Mouse (Mus musculus) lung, adult 2 months (tissue): ENCODE results near the gene Wdr64. TPM values are rescaled to one million over a fixed set of nuclear protein-coding genes. Genes with fewer than 3 reads are reported as not detected.

ENCODE experiments used
- DNase-seq: peaks from one replicate; pipeline ENCODE4 v3.0.0; 2022
- H3K4me1 ChIP-seq: fragments of 200-500 bp; 2 replicates; pipeline ENCODE4 v1.6.1; 2011; ENCODE audit warnings: low read length; ENCODE audit not compliant: control insufficient read depth, insufficient read depth
- H3K4me3 ChIP-seq: fragments of 200-500 bp; replicated peaks from 2 replicates; pipeline ENCODE3; 2011; ENCODE audit warnings: low read depth, mild to moderate bottlenecking, control low read depth, low read length; ENCODE audit errors: extremely low read depth
- CTCF ChIP-seq: fragments of 200-500 bp; IDR thresholded peaks from 2 replicates; pipeline ENCODE4 v1.5.1; 2011; ENCODE audit warnings: mild to moderate bottlenecking, low read length, control low read depth; ENCODE audit not compliant: insufficient read depth
- POLR2A ChIP-seq: fragments of 200-500 bp; IDR thresholded peaks from 2 replicates; pipeline ENCODE4 v1.6.1; 2011; ENCODE audit warnings: low read depth, mild to moderate bottlenecking, control low read depth, low read length, borderline replicate concordance; ENCODE audit errors: extremely low read depth
- WGBS: fragments of 180-500 bp; shearing (Covaris S2); methylation state at CpG from one replicate; pipeline ENCODE4 v1.1.7; 2018; 5-methylcytosine and 5-hydroxymethylcytosine counted together
- polyA plus RNA-seq: library from polyadenylated mRNA; depleted of rRNA; stranded (reverse); fragments of >200 nt; gene quantifications from 2 replicates; pipeline ENCODE4 v1.2.3, GENCODE M21; 2012

Gene Wdr64
- polyA plus RNA-seq, 1 experiment, result not detected

DNA sequence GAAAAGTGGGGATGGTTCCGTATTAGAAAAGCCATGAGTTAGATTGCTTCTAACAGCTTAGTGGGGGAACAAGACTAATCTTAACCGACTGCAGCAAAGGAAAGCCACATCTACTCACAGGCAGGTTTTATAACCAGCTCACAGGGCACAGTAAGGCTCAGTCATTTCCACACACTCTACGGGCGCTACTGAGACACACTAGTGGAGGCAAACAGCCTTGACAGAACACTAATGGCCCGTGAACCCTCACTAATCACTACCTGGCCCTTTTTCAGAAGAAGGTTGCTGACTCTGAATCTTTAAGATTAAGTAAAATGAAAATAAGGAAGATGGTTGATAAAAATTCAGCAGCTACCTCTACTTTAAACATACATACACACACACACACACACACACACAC is 9.2 kb downstream of the Wdr64 start:
- Histone ChIP-seq H3K4me1 (no peaks in the 10 kb centered on the region), H3K4me3 (no peak overlapping the region)
- TF ChIP-seq CTCF (no peak), POLR2A (no peak)
- DNase-seq, result no peak
- 66% methylated on average over 5 of the region's 5 CpGs for WGBS

DNA sequence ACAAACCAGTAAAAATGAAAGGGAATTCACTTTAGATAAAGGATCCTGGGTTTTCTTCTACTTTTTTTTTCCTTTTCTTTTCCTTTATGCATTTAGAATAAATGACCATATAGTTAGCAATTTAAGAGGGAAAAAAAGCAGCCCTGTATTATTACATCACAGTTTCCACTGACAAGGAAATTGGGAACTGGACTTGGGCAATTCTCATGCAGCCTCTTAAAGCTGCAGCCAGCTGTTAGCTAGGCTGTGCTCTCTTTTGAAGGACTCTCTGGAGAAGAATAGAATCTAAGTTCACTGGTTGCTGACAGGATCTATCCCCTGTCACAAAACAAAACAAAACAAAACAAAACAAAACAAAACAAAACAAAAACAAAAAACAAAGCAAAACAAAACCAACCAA is 9.6 kb downstream of the Wdr64 start:
- H3K4me3 ChIP-seq, result no peak overlapping the region
- no peaks in the 10 kb centered on the region for H3K4me1 ChIP-seq
- TF ChIP-seq POLR2A (no peak), CTCF (no peak)
- DNase-seq, result no peak

DNA sequence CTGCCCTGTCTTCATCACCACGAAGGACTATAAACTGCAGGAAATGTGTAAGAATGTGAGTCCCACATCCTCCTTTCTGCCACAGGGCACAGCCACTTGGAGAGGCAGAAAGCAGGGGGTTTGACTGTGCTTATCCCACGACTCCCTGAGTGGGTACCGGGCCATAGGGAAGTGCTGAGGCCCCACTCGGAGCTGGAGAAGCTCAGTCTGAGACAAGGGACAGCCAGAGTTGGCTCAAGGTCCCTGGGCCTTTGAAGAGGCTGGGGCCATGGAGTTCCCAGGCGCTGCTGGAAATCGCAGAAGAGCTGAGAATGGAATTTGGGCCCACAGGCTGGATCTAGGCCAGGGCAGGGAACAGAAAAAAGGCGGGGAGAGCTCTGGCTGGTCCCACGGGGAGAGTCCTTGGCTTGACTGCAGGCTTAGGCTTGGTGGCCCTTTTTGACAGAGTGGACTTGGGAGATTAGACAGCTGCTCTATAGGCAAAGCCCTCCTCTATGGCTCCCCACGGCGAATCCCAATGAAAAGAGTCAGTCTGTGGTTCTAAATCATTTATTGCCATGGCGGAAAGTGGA is 14.0 kb downstream of the Wdr64 start:
- Histone ChIP-seq H3K4me1 (no peaks in the 10 kb centered on the region), H3K4me3 (no peak overlapping the region)
- 57% methylated on average over 11 of the region's 11 CpGs for WGBS
- no peak for DNase-seq
- no peak for TF ChIP-seq CTCF
- no peak for TF ChIP-seq POLR2A

DNA sequence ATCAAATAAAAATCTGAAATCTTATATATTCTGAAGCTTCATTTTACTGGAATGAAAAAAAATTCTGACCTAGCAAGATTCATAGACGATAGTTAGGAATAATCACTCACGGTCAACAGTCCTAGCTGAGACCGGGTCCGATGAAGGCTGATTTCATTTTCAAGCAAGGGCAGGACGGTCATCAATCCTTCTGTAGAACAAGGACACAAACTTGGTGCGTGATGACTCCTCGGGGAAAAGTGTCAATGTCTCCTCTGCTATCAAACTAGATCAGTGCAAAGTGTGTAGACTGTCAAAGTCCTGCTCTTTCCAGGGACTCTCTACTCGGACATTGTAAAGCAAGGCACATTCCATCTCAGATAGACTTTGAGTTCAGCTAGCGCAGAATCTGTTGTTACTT is 18.4 kb downstream of the Wdr64 start:
- no peak for DNase-seq
- Histone ChIP-seq H3K4me1 (no peaks in the 10 kb centered on the region), H3K4me3 (no peak overlapping the region)
- TF ChIP-seq POLR2A, result no peak
- no peak for TF ChIP-seq CTCF
- WGBS, result 85% methylated on average over 9 of the region's 9 CpGs

DNA sequence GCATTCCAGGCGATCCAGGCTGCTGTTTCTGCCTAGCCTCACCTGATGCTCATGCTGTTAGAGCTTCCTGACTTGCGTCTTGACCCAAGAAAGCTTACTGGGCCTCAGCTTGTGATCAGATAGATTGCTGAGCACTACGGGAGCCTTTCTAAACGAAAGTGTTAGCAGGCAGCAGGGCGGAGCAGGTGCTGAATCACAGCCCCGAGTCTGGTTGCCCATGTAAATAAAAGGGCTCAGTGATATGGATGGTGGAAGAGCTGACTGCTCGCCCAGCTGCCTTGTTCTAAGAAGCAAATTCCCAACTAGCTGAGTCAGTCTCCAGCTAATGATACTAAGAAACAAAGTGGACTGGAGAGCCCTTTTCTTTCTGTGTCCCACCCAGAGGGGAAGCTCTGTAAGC is 27.4 kb downstream of the Wdr64 start:
- TF ChIP-seq CTCF (no peak), POLR2A (no peak)
- no peaks in the 10 kb centered on the region for H3K4me1 ChIP-seq
- H3K4me3 ChIP-seq, result no peak overlapping the region
- 27% methylated on average over 7 of the region's 7 CpGs for WGBS
- DNase-seq, result no peak

DNA sequence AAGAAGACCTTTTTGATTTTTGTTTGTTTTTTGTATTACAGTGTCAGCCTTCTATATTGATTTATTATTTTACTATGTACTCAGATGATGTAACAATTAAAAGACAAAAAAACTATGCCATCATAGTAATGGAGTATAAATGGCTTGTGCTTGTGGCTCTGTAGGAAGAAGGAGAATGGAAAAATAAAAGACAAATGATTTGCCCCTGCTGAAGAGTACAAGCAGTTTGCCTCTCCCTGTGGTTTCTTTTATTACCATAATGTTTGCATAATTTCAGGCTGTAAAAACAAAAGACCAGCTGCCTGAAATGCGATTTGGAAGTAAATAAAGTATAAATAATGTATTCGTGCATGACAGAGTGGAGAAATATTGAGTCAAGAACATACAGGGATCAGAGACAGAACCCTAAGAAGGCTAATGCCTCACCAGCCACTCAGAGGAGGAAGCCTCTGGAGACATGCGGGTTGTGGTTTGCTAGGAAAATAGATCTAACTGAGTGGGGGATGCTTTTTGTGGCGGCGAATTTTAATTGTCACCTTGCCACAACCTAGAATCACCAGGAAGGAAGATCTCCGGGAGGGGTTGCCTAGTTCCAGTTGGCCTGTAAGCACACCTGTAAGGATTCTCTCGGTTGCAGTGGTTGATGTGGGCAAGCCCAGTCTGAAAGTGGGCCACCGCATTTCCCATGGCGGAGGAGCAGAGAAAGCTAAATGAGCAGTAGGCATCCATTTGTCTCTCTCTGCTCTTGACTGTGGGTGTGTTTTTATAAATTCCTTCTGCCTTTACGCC is 56.4 kb downstream of the Wdr64 start:
- no peak for DNase-seq
- 72% methylated on average over 10 of the region's 10 CpGs for WGBS
- no peak overlapping the region for H3K4me3 ChIP-seq
- TF ChIP-seq POLR2A (no peak), CTCF (no peak)
- no peaks in the 10 kb centered on the region for H3K4me1 ChIP-seq

DNA sequence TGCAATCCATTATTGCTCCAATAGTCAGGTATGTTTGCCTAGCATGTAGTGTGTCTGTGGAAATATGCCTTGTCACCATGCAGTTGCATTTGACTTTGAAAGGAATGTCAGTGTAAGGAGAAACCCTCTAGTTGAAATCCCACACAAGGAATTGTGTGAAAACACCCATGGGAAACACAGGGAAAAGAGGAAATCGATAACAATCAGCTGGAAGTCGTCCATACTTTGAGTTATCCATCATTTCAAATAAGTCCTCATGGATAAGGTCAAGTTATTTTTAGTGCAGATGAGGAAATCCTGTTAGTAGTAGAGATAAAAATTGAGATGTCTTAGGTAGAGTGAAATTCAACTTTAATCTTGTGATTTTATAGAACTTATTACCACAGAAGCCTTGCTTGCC is 96.3 kb downstream of the Wdr64 start:
- no peak for DNase-seq
- TF ChIP-seq POLR2A (no peak), CTCF (no peak)
- no peaks in the 10 kb centered on the region for H3K4me1 ChIP-seq
- no peak overlapping the region for H3K4me3 ChIP-seq
- WGBS, result 38% methylated on average over 2 of the region's 2 CpGs

DNA sequence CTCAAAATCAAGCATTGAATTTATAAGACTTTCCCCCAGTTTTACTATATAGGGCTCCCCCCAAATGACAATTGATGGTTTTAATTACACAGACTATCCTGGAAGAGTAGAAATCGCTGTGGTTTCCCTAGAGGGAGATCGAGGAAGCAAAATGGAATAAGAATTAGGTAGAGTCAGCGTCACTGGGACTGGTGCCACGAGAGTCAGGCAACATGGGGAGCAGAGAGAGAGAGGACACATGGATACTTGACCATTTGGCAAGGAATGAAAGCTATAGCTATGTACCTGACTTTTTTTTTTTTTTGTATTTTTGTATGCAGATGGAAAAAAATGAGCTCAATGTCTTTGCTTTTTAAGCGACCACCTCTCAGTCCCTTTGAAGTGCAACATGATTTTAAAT is 110.0 kb downstream of the Wdr64 start:
- WGBS, result 62% methylated on average over 5 of the region's 5 CpGs
- no peak for DNase-seq
- TF ChIP-seq CTCF (no peak), POLR2A (no peak)
- Histone ChIP-seq H3K4me1 (no peaks in the 10 kb centered on the region), H3K4me3 (no peak overlapping the region)

DNA sequence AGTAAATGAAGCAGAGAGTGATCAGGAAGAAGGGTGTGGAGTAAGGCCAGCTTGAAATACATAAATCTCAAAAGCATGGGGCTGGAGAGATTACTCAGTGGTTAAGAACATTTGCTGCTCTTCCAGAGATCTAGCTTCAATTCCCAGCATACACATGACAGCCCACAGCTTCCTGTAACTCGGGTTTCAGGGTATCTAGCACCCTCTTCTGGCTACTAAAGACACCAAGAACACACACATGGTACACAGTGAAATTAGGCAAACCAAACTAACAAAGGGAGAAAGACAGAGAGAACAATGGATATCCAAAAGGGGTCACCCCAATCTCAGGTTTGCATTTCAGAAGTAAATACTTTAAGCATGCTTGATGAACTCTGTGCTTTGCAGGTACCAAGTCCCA is 113.2 kb downstream of the Wdr64 start:
- WGBS, result 16% methylated on average over 1 of the region's 1 CpGs
- TF ChIP-seq CTCF (no peak), POLR2A (no peak)
- Histone ChIP-seq H3K4me3 (no peak overlapping the region), H3K4me1 (no peaks in the 10 kb centered on the region)
- no peak for DNase-seq

DNA sequence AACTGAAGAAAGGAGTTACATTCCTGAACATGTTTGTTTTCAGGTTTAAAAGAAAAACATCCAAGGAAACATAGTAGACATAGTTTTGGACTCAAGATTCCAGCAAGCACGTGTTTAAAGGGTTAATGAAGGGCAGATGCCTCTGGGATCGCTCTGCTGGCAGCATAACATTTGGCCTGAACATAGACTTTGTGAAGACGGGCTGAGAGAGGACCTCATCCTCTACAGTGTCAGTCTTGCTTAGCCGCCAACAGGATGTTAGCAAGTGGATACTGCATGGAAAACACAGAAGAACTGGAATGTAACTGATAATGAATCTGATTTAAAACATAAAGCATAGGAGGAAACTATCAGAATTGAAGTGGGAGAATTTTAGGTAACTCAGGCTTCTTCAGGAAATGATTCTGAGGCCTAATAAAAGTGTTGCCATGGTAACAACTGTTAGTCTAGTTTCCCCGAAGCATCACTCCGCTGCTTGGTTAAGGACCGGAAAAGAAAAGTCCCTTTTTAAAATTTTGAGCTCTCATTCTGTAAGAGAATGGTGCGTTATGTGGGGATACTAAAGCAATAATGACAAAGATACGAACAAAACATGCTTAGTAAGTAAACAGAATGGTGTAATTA is 125.5 kb downstream of the Wdr64 start:
- no peak for DNase-seq
- TF ChIP-seq CTCF, result no peak
- TF ChIP-seq POLR2A, result no peak
- H3K4me1 ChIP-seq, result no peaks in the 10 kb centered on the region
- H3K4me3 ChIP-seq, result no peak overlapping the region
- WGBS, result 67% methylated on average over 9 of the region's 9 CpGs
